Mouse (Mus musculus): Measurements from ENCODE around the gene Mbnl1.

DNA sequence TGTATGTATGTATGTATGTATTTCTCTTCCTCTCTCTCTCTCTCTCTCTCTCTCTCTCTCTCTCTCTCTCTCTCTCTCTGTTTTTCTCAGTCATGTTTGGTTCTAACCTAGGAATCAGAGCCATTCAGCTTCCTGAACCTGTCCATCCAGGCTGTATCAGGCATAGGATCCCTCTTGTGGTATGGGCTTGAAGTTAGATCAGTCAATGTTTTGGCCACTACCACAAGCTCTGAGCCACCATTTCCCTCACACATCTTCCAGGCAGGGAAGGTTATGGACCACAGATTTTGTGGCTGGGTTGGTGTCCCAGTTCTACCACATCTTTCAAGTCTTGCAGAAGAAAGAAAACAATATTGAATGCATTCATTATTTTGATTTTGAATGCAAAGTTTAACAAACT is 35.4 kb upstream of the Mbnl1 start:
- TF ChIP-seq POLR2A (IDR thresholded peaks at IDR 0.05; ENCODE audit: low read depth, low read length) (no peak), CTCF (IDR thresholded peaks at IDR 0.05; ENCODE audit: borderline replicate concordance, insufficient read depth, low read length) (no peak)

Data from embryonic fibroblast, embryonic 13.5 days (primary cell).